Mouse (Mus musculus): Measurements from ENCODE around the gene Abca5.
A peak's percentile ranks its signal among the peaks of the same experiment; 100 is the strongest.

Gene Abca5

DNA sequence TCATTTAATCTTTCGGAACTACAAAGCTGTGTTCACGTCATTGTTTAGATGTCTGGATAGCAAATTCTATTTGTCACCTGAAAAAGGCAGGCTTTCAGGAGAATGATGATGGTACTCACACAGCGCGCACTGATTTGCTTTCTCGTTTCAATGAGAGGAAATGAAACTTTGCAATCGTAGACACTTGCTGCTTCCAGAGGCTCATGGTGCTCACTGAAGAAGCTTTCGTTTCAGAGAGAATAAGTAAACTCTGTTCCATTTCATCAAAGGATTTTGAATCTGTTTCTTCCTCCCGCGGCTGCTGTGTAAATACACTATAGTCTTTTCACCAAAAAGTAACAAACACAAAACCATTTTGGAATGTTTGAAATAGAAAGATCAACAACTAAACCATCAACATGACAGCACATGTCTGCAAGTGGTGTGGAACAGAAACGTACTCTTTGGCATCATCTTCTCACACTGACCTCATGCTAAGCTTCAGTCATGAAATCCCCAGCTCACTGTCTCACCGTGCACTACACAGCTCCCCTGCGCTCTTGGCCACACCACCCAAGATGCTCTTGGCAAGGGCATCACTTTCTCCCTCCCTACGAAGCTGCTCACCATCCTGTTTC, 39.5 kb downstream of the Abca5 start:
- DNase-seq, result no peak

DNA sequence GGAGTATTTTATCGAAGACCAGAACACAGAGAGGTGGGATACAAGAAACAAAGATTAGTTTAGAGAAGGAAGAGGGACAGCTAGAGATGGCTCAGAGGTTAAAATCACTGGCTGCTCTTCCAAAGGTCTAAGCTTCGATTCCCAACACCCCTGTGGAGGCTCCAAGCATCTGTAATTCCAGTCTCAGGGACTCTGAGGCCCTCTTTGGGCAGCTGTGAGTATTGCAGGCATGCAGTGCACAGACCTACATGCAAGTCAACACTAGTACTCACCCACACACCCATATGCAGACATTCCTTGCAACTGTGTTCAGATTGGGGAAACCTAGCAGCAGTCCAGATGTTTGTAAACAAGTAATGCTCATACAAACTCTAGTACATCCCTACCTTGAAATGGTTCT, 46.9 kb downstream of the Abca5 start:
- no peak for DNase-seq

DNA sequence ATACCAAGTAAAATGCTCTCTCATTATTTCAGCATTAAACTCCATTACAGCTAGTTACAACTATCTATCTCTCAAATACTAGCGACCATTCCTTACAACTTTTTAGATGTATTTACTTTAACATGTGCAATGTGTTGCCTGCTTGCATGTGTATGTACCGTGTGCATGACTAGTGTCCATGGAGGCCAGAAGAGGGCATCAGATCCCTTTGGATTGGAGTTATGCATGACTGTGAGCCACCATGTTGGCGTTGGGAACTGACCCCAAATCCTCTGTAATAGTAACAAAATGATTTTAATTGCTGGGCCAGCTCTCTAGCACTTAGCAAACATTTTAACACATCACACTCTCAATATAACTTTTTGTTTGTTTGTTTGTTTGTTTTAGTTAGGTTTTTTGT, 49.1 kb downstream of the Abca5 start:
- no peak for DNase-seq

DNA sequence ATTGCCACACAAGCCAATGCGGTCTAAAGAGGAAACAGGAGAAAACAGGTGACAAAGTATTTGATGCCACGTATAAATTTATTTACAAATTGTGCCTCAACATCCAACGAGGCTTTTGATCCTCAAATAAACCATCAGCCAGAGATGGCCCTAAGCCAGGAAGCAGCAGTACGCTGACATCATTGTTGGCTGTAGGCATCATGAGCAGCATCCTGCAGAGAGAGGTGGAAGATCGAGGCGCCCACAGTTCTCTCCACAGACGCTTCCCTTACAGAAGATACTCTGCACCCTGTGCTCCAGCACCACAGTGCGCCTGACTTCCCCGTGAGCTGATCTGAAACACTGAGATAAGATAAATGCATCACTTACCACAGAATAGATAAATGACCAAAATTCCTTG, 49.8 kb downstream of the Abca5 start:
- DNase-seq, result peak; percentile 62

DNA sequence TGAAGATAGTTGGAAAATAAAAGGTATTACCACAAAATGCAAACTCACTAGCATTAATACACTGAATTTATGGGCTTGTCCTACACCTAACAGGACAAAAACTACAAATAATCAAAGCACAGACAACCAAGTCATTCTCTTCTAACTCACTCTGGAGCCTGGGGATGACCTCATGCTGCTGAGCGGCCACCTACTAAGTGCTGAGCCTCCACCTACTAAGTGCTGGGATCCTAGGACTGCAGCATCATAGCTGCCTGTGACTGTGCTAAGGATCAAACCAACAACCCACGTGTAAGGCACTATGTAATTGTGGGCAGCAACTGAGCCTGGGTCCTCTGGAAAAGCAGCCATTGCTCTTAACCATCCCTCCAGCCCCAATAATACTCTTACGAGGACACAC, 51.2 kb downstream of the Abca5 start:
- DNase-seq, result no peak

DNA sequence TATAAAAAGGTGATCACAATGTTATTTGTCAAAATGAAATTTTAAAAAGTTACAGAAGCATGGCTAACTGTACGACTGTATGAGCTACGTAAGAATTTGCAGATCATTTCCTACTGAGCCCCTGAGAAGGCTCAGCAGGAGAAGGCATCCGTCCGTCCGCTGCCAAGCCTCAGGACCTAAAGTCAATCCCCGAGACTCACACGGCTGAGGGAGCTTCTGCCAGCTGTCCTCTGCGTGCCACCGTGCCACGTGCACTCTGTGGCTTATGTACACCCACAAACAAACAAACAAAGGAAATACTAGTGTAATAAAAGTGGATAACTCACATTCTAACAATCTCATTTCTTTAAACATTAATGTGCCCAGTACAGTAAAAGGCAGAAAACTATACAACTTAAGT, 52.7 kb downstream of the Abca5 start:
- no peak for DNase-seq

DNA sequence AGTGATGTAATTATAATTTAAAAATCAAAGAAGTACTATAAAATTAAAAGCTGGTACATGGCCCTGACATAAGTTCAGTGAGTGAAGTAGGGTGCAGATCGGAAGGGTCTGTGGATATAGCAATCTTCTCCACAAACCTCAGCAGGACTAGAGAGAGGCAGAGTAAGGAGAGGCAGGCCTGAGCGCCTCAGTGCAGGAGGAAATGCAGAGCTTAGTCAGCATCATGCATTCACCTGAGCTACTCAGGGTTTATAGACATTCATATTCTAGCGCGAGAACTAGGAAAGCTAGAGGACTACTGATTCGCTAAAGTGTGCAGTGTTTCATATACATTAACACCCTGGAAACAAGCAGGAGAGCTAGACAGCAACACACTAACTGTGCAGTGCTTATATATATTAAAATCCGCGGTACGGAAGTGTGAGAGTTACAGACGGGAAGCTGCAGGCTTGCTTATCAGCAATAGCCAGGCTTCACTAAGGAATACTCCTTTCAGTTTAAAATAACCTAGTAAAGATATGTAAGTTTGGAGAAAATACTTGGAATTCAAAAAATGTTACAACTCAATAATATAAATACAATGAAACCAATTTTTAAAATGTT, 53.2 kb downstream of the Abca5 start:
- DNase-seq, result no peak

DNA sequence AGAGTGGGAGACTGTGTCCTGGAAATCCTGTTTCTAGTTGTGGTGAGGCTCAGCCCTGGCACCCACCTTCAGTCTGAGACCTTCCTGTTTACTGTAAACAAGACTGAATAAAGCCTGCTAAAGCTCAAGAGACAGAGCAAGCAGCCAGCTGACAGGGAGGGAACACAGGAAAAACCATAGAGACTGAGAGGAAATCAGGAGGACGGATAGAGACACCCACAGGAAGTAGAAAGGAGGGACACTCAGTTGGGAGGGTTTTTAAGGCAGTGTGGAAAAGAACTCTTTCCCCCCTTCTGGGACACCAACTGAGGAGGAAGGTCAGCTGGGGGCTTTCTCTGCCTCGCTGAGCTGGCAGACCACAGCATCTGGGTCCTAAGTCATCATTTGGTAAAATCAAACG, 62.7 kb downstream of the Abca5 start:
- DNase-seq, result no peak

DNA sequence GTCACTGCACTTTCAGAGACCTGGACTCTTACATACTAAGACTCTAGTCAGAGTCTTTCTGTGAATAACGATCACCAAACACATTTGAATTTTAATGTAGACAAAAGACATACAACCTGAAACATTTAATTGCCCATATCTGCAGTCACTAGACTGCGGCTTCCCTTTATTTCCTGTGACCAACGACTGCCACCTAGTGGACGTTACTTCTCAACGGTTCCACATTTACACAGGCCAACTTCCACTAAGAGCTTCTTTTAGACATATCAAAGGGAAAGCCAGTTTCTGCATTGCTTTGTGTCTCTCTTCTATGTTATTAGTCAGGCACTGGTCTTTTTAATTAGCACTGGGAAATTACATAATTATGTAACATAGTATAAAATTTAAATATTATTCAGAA, 65.8 kb downstream of the Abca5 start:
- DNase-seq, result peak; percentile 22

DNA sequence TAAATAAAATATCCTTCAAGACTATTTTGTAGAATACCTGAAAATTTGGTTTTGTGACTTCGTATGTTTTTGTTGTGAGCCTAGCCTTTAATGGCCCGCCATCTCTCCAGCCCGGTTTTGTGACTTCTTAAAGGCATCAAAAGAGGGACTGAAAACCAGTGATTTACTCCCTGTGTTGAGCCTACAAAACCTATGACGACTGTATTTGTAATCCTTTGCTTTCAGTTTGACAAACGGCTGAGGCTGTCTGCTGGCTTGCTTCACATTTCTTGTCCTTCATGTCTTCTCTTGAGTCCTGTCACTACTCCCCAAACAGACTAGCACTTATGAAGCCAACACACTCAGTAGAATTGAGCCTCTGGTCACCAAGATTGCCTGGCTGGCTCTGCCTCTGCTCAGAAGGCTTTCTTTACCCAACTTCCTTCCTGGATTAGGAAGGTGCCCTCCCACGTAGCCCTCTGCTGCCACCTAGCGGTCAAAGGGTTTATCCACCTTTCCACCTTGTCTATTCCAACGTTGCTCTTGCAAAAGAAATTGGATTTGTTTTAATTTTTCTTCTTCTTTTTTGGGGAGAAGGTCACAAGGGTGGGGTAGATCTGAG, 69.2 kb downstream of the Abca5 start:
- DNase-seq, result peak; percentile 66

DNA sequence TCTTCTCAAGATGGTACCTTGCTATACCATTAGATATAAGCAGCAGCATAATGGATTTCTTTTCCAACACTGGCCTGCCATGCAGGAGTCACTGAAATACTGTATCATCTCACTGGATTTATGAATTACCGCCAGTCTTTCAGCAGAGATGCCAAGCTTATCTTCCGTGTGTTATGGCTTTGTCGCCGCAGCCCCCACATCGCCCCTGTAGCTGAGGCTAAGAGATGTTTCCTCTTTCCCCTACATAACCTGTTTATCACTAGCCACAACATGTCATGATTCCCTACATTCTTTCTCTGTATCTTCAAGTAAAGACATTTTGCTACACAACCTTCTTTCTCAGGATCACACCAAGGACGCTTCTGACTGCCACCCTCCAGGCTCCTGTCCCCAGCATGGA, 70.3 kb downstream of the Abca5 start:
- DNase-seq, result no peak

DNA sequence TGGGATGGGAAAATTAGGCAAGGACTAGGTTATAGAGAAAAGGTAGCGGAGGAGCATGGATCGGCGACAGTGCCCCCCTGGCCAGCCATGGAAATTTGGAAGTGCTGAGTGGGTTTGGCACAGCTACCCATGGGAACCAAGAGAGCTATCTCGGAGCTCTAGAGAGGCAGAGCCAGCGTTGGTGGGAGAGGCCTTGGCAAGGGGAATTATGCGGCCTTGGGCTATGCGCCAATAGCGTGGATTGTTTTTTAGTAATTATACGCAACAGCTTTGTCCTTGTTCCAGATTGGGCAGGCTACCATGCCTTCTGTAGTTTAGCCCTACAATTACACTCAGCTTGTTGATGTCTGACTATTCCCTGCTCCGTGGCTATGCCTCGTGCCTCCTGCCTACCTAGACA, 70.8 kb downstream of the Abca5 start:
- DNase-seq, result no peak

DNA sequence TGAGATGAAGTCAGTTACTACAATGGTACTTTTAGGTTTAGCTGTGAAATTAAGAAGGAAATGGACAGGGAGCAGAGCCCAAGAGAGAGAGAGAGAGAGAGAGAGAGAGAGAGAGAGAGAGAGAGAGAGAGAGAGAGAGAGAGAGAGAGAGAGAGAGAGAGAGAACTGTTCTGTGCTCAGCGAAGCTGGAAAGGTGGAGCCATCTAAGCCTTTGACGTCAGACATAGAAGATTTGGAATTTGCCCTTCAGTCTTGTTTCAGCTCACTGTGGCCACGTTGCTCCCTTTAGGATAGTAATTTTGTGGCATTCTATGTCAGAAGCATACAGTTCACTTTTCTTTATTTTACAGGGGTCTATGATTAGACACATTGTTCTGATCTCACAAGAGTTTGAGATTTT, 75.6 kb downstream of the Abca5 start:
- no peak for DNase-seq

DNA sequence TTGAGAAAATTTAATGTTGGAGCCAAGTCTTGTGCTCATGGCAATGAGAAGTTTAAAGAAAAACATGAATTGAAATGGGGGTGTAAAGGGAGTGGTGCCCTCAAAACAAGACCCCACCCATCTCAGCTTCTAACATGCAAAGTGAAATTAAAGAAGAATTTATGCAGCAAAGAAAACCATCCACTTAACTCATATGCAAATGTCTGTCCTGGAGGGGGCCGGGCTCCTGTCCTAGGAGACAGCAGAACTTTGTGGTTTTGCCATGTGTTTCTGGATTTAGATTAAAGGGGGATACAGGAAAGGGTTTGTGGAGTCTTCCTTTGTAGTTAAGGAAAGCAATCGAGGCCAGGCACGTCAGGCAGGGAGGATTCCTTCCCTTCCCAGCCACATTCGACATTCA, 79.6 kb downstream of the Abca5 start:
- no peak for DNase-seq

DNA sequence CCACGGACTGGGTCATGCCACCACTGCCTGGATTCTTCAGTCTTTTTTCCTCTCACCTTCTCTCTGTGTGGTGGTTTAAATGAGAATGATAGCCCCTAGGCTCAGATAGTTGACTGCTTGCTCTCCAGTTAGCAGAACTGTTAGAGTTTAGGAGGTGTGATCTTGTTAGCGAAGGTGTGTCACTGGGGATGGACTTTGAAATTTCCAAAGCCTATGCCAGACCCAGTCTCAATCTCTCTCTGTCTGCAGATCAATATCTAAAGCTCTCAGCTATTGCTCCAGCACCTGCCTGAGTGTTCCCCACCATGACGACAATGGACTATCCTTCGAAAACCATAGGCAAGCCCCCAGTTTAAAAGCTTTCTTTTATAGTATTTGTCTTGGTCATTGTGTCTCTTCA, 80.5 kb downstream of the Abca5 start:
- no peak for DNase-seq

DNA sequence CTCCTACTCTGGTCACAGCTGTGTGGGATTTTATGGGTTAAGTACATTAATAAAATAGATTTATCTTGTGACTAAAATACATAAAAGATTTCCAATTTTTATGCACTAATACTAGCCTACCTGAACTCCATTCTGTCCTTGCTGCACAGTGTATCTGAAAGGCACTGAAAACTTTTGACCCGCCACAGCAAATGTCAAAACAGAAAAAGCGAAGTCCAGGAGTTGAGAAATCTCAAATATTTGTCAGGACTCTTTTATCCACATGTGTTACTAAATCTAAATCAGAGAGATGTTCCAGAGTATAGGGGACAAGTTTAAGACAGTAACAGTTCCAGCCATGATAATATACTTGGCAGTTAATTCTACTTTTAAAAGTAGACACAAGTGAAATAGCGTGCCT, 85.3 kb downstream of the Abca5 start:
- no peak for DNase-seq

DNA sequence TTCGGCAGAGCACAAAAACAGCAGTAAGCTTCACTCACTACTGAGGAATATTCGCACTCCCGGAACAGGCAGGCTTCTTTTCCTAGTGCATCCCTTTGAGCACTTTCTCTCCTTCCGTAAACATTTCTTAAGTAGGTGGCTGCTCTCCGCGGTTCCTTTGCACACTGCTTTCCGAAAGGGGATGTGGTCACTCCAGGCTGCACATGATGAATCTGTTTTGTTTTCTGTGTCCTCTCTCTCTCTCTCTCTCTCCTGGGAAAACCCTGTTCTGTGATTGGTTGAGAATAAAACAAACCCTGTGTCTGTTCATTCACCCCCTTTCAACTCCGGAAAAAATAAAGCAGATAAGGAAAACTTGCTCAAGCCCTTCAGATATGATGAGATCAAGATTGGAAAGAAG, 86.0 kb downstream of the Abca5 start, which contains the start of gene Abca6:
Abca6 (minus strand) TSS at position 243 of the 400 bp plus-strand sequence.
- DNase-seq, result no peak

DNA sequence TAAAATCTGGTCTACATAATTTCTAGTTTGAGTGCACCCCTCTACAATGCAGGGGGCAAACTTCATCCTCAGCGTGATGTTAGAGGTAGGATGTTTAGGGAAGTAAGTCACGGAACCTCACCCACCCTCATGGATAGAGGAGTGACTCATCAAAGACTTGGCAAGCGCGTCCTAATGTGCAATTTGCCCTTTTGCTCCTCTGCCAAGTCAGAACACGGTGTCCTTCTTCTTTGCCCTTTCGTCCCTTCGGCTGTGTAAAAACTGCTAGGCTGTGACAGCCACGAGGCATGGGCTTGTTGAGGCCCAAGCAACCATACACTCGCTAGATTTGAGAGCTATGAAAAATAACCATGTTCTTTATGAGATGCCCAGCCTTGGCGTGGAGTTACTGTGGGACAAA, 92.8 kb downstream of the Abca5 start:
- DNase-seq, result no peak

DNA sequence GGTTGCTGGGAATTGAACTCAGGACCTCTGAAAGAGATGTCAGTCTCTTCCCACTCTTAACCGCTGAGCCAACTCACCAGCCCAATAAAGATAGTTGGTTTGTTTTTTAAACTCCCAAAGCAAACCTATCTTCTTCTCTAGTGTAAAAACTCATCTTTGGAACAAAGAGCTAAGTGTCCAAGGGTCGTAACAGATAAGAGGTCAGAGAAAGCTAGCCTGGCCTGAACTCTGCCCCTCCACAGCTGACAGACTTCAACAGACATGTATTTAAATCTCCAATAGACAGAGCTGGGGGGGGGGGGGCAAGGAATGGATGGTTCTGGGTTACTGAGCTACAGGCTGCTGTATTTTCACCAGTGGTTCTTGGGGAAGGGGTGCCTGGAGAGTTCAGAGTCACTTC, 100.0 kb downstream of the Abca5 start:
- no peak for DNase-seq

DNA sequence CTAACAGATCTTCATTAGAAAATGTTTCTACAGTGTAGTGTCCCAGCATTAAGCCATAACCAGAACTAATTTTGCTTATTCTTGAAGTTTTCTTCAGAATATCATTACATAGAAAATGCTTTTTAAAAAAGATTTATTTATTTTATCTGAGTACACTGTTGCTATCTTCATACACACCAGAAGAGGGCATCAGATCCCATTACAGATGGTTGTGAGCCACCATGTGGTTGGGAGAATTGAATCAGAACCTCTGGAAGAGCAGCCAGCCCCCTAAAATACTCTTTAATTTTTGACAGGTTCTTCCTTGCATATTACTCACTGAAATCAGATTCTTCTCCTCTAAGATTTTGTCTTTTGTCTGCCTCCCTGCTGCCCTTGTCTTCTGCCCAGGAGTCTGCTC, 104.5 kb downstream of the Abca5 start:
- no peak for DNase-seq
